Mouse (Mus musculus) cerebellum, postnatal 4 days (tissue): ENCODE measurements at regions not wholly inside any gene's neighbourhood (a gene's known extent, or its start where the extent isn't known, plus 50 kb on each side); places are given as distances from the start of the nearest gene placed in this dataset.
"Not testable (repeated sequence)": the region's sequence is repeated elsewhere in the genome, so short reads cannot be mapped to it uniquely, and the experiment has no call there.

ENCODE experiments used
- DNase-seq, 2 experiments: peaks; one replicate each; pipeline ENCODE4 v3.0.0; 2022; ENCODE audit warnings: low spot score in 2 of 2, mixed read lengths in 1 of 2

DNA sequence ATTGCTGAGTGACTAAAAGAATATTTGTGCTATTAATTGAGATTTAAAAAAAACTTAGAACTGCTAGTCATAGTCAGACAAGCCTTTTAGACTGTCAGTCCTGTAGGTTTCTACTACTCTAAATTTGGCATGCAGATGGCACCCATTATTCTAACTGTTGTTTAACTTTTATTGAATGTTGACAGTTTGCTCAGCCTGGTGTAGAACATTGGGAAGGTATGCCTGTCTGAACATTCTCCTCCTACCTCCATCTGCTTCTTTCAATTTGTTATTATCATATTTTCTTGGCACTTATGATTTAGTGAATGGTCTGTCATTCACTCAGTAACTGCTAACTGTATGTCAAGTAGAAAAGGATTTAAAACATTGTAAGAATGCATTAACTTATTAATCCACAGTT lies 130.9 kb downstream of the Gmnc start:
- DNase-seq: no peak

DNA sequence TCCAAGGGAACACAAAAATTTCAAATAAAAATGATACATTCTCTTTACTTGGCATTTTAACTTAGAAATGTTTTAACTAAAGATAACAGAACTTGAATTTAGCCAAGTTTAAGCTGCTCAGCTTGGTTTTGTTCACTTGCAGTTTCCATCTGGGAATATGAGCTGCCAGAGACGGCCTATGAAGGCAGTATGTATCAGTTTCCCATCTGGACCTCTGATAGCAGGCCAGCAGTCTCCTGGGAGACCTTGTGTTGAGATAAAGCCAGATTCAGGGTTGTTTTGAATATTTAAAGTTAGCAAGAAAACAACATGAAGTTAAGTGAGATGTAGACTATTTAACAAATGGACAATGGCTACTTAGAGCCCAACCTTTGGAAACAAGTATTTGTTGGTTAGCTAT lies 142.3 kb downstream of the Gmnc start:
- no peak for DNase-seq

DNA sequence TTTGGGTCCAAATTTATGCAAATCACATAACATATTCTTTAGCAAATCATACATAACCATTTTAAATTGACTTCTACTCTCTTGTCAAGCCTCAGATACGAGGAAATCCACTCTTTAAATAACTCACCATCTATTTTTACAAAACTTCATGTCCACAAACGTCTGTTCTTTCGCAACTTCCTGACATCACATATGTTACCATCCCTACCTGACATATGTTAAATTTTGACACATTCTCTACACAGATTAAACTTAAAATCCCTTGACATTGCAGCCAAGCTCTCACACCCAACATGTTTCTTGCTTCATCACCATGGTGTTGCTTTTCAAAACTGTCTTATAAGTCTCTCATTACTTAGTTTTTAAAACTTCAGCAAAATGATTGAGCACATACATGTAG lies 164.4 kb downstream of the Gmnc start:
- no peak for DNase-seq

DNA sequence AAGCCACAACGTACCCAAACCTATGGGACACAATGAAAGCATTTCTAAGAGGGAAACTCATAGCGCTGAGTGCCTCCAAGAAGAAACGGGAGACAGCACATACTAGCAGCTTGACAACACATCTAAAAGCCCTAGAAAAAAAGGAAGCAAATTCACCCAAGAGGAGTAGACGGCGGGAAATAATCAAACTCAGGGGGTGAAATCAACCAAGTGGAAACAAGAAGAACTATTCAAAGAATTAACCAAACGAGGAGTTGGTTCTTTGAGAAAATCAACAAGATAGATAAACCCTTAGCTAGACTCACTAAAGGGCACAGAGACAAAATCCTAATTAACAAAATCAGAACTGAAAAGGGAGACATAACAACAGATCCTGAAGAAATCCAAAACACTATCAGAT lies 180.3 kb downstream of the Gmnc start:
- not testable (repeated sequence) for DNase-seq

DNA sequence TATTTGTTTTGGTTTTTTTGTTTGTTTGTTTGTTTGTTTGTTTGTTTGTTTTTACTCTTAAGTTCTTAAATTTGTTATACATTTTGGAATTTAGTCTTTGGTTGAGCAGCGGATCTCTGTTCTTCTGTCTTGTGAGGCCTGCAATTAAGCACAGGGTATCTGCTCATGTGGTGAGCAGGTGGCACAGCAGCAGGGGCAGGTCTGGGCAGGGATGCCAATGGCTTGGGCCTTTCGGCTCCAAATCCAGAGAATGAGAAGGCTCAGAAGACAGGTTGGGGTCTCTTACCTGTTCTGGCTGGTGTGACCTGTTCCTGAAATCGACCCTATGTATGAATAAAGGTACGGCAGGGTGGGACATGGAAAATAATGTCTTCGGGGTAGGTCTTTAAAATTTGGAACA lies 186.0 kb downstream of the Gmnc start:
- DNase-seq: no peak

DNA sequence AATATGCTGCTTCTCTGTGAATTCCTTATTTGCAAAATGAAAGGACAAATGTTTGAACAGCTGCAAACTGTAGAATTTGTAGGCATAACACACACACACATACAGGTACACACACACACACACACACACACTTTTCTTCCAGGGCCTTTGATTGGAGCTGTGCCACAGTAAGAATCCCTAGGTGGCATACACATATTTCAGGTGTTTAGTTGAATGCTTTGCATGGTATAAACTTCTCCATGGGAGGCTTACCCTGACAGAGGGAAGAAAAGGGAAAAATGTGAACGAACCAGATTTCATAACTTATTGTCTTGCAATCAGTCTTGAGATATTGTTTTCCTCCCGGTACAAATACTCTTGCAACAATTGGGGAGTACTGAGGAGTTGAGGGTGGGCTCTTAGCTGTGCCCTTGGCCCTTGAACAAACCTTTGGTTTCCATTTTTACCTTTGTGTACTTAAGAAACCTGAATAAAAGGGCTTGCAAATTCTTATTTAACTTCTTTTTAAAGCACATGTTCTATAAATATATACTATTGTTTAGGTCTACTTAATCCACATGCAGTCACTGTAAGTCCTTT lies 204.3 kb downstream of the Gmnc start:
- no peak for DNase-seq

DNA sequence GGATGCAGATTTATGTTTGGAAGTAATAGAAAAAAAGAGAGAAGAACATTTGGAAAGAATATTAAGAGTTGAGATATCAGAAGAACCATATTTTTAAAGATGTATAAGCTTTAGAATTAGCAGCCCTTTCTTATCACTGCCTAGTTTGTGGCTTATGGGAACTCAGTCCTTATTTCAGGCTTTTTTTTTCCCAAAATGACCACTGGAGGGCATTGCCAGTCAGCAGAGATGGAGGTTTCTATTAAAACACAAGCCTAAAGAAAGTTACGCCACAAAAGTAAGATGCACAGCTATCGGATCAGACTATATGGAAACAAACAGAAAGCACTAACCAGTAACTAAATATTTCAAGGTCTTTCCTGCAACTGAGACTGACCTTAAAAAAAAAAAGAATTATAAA lies 200.8 kb downstream of the Il1rap start:
- DNase-seq: peak in 1 of 2 experiments; percentile 4
